Mouse (Mus musculus): ENCODE data around the gene Krtap1-4.

GRCm38 (mm10) chr11:99580636-99581035 lies 2.8 kb downstream of the Krtap1-4 start, which contains the start of gene Krtap1-5:
- TF ChIP-seq ZKSCAN1 (IDR thresholded peaks at IDR 0.05; ENCODE audit: low read depth, low read length) (no peak), TAL1 (IDR thresholded peaks at IDR 0.05; ENCODE audit: low read length) (no peak)
